Mouse (Mus musculus) brain, embryonic 14.5 days (tissue): Measurements from ENCODE around the gene Traf4.

ENCODE experiments used
- CTCF ChIP-seq: fragments of 200-500 bp; IDR thresholded peaks from 2 replicates; pipeline ENCODE4 v1.5.1; 2012; ENCODE audit warnings: inconsistent platforms, mild to moderate bottlenecking, moderate library complexity, borderline replicate concordance; ENCODE audit not compliant: insufficient read depth, insufficient read length; ENCODE audit errors: extremely low read depth
- POLR2A ChIP-seq: fragments of 200-500 bp; IDR thresholded peaks from 2 replicates; pipeline ENCODE4 v1.6.1; 2012; ENCODE audit warnings: mild to moderate bottlenecking, inconsistent platforms, borderline replicate concordance; ENCODE audit not compliant: poor library complexity, insufficient read depth, insufficient read length, severe bottlenecking; ENCODE audit errors: extremely low read depth

GRCm38 (mm10) chr11:78161169-78161568, 4.2 kb downstream of the Traf4 start:
- no peak for TF ChIP-seq POLR2A
- TF ChIP-seq CTCF, result no peak
